Mouse (Mus musculus): Measurements from ENCODE around the gene Mgp.

Mgp gene

GRCm38 (mm10) chr6:136848971-136849370 is 26.7 kb downstream of the Mgp start:
- DNase-seq: no peak

- DNase-seq: no peak
These were observed 27.2 kb downstream of the Mgp start for GRCm38 (mm10) chr6:136848399-136848798.

DNA sequence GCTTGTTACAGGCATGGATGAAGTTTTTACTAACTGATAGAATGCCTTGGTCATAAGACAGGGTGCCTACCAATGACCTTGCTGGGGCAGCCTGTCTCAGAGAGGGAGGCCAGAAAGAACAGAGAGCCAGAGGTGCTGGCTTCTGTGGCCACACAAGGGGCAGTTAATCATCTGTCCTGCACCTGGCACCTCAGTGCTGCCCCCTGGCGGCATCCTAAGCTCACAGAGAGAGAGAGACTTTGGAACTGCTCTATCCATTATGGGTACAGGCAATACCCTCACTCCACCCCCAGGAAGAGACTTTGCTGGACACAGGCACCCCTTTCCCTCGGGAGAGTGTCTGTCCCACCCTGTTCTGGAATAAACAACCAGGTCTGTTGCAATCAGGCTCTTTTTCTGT is 27.8 kb downstream of the Mgp start:
- DNase-seq: no peak

DNA sequence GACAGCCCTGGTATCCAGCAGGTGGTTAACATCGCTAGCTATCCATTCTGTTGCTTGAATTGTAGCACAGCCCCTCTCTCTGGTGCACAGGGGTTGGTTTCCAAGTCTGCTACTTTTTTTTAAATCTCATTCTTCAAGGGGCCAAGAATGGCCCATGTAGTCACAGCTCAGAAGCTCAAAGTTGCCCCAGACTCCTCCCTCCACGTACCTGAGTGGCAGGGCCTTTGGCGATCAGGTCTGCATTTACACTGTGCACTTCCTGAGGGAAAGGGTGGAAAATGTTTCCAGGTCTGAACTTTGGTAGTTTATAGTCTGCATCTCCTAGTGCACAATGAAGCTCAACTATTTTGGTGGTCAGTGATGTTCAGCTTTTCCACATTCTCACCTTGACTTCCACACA is 28.4 kb downstream of the Mgp start:
- no peak for DNase-seq

DNA sequence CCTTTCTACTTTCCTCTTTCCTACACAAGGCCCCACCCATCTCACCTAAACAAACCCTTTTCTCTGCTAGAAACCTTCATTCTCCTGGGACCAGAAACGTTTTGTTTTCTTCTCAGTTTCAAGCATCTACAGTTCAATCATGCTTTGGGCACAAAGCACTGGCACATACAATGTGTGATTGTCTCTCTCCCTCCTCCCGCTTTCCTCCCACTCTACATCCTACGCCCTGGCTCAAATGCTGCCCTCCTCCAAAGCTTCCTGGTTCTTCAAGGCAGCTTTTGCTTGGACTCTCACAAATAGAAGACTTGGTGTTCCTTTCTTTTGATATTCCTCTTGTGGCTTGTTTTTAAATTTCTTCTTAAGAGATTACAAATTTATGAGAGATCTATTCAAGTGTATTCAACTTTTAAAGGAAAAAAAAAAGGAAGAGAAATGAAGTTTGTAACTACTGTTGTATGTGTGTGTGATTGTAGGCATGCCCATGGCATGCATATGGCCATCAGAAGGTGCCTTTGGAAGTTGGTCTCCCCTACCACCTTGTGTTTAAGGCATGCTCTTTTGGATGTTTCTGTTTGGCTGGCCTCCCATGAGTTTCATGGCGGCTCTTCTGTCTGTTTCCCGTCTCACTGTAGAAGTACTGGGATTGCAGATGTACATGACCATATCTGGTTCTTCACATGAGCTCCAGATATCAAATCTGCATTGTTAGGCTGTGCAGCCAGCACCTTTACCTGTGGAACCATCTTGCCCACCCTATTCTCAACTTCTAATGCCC is 29.7 kb downstream of the Mgp start:
- no peak for DNase-seq

DNA sequence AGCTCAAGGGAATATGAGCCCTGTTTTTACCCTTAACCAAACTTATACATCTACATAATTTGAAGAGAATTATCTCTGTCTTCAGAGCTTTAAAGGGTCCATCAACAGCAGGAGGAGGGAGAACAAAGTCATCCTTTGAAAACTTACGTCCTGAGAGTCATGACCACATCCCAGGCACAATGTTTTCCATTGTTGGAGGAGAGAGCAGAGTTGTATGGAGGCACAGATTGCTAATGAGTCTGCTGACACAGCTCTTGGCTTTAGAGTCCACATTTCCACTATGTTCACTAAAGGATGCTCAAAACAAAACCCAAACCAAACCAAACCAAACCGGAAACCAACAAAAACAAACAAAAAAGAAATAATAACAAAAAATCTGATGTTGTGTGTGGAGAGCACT is 30.7 kb downstream of the Mgp start:
- peak; percentile 57 for DNase-seq

- DNase-seq: no peak
These were observed 38.3 kb downstream of the Mgp start for GRCm38 (mm10) chr6:136837323-136837722.

GRCm38 (mm10) chr6:136835352-136835751 is 40.3 kb downstream of the Mgp start, which contains the start of gene Smco3:
Gene Smco3, minus strand, starts transcription at chr6:136835452.
- no peak for DNase-seq

GRCm38 (mm10) chr6:136831712-136832111 is 43.9 kb downstream of the Mgp start:
- no peak for DNase-seq

- no peak for DNase-seq
These were observed 46.9 kb downstream of the Mgp start for GRCm38 (mm10) chr6:136828681-136829080.

- DNase-seq: peak; percentile 98
These were observed 47.6 kb downstream of the Mgp start, which contains the start of gene Wbp11 for GRCm38 (mm10) chr6:136827881-136828561. Gene Wbp11, minus strand, starts transcription at chr6:136828233.

DNA sequence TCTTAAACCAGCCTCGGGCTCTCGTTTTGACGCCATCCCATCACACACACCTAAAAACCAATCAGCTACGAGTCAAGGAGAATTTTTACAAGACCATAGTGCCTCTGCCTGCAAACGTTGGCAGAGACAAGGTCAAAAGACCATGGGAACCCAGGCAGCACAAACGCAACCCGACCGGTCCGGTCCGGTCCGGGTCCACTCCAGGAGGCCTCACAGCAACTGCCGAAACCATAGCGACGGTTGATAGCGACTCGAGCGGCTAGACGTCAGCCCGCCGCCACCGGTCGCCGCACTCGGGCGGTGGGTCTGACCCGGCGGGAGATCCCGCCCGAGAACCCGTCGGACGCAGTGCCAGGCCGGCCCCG is 48.1 kb downstream of the Mgp start, which contains the start of gene BC049715:
Gene BC049715, plus strand, starts transcription at position 111 of the 365 bp plus-strand sequence.
- DNase-seq: no peak

GRCm38 (mm10) chr6:136827116-136827515 is 48.5 kb downstream of the Mgp start:
- no peak for DNase-seq

DNA sequence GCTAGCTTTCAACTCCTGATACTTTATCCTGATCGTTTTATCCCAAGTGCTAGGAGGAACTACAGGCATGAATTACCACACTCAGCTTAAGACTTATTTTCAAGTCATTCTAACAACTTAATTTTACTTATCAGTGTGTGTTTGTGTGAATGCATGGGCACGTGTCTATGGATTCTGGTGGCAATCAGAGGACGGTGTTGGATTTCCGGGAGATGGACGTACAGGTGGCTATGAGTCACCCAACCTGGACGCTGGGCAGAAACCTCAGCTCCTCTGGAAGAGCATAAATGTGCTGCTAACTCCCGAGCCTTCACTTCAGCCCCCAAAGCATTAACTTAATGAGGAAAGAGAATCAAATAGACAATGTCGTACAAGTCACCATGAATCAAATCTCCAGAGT is 50.6 kb downstream of the Mgp start:
- no peak for DNase-seq
